In the genomic region with DNA sequence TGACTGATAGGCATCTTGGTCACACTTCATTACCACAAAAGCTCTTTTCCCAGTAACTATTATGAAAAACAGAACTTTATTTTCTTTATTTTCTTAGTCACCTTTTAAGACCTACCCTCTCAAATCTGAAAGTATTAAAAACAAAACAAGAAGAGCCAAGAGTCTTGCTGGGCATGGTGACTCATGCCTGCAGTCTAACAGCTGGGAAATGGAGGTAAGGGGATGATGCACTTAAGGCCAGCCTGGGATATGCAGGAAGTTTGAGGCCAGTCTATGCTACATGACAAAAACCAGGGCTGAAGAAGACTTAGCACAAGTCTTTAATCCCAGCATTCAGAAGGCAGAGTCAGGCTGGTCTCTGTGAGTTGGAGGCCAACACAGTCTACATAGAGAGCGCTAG, we compare ENCODE assay signal across 15 mouse cellular contexts.
"Had no signal": no experiment of that assay in that cellular context is flagged by ENCODE, and none has a peak within 500 bp of the region (broad histone marks: within the 10 kb centered on the region; RNA-seq: fewer than 3 reads in every experiment).

No protein-coding gene starts in this region.

- H3K27me3 ChIP-seq: midbrain, embryonic 12.5 days; neural tube, embryonic 12.5 days had no signal

- H3K27ac ChIP-seq: liver, embryonic 14.5 days; midbrain, embryonic 10.5 days; midbrain, embryonic 12.5 days; neural tube, embryonic 12.5 days had no signal

- H3K4me3 ChIP-seq: midbrain, embryonic 10.5 days; midbrain, embryonic 12.5 days; neural tube, embryonic 12.5 days had no signal

- H3K4me2 ChIP-seq: lung, embryonic 14.5 days; midbrain, embryonic 12.5 days; neural tube, embryonic 12.5 days had no signal

- H3K9me3 ChIP-seq: midbrain, embryonic 10.5 days; midbrain, embryonic 12.5 days; neural tube, embryonic 12.5 days had no signal

- DNase-seq: lung, adult 18-20 months; lung, embryonic 14.5 days; lung, postnatal 10 days; lung, postnatal 4 days; midbrain, embryonic 14.5 days; right cerebral cortex, postnatal 25 days; right cerebral cortex, postnatal 4 days; spleen, adult 18-20 months; thymus, adult 2 months; thymus, postnatal 14 days; thymus, postnatal 36 days had no signal

- H3K9ac ChIP-seq: liver, embryonic 14.5 days; lung, embryonic 14.5 days; midbrain, embryonic 12.5 days; neural tube, embryonic 12.5 days had no signal
